Mouse (Mus musculus) heart, postnatal 36 days (tissue): ENCODE data around the gene Surf6. TPM values are rescaled to one million over a fixed set of nuclear protein-coding genes. Genes with fewer than 3 reads are reported as not detected.
A peak's percentile ranks its signal among the peaks of the same experiment; 100 is the strongest.
"Not testable (repeated sequence)": the region's sequence is repeated elsewhere in the genome, so short reads cannot be mapped to it uniquely, and the experiment has no call there.

ENCODE experiments used
- DNase-seq, 2 experiments: peaks; one replicate each; pipeline ENCODE4 v3.0.0; 2021 to 2022
- intact Hi-C: fragments of 180-260 bp; cut with DNase I; formaldehyde crosslinking; loops from one replicate; pipeline ENCODE4 v1.15.1; 2025
- total RNA-seq, 2 experiments: library from RNA; stranded (reverse); gene quantifications; 2 replicates each; pipeline ENCODE4 v1.2.3; 2021

Gene Surf6
- total RNA-seq, 2 experiments from 2014 or later, result 11.7 to 12.8 TPM

GRCm38 (mm10) chr2:26914148-26914941 is 11.7 kb upstream of the Surf6 start:
- DNase-seq, result no peak
- intact Hi-C loops, result loop anchor here (10.0 kb wide), 1 partner anchor 1670 kb away; the partner anchor contains the start of gene Gtf3c5

DNA sequence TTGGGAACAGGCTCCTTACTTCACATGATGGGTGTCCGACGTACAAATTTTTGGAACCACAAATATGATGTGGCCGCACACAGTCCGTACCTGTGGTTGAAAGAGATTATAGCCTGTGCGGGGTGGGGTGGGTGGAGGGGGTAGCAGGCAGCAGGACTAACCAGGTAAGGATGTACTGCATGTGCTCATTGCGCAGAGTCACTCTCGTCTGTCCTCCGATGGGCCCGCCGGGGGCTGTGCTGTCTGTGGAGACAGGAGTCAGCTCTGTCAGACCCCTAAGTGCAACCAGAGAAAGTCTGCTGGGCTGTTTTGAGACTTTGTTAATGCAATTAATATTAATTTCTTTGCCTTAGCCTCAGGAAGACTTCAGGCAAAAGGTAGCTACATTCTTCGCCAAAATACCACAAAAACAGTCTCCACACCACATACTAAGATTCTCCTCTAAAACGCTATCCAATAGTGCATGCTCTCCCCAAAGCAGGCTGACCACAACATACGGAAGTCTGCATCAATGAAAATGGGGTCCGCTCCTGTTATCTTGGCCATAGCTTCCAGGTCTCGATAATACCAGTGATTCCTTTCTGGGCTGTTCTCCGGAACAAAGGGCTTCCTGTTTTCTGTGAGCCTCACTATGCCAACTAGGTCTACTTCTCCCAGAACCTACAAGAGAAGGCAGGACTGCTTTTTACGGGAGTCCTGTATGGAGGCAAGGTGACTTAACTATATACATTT is 10.9 kb upstream of the Surf6 start:
- peak in 1 of 2 experiments; percentile 1 for DNase-seq
- intact Hi-C loops, result loop anchor here (10.0 kb wide), 1 partner anchor 1671 kb away; the partner anchor contains the start of gene Gtf3c5

- intact Hi-C loops, result loop anchor here (10.0 kb wide), 1 partner anchor 1672 kb away; the partner anchor contains the start of gene Gtf3c5
- DNase-seq, result peak in 1 of 2 experiments; percentile 1
Measured at GRCm38 (mm10) chr2:26912253-26912770, 9.6 kb upstream of the Surf6 start.

GRCm38 (mm10) chr2:26910994-26911765 is 8.5 kb upstream of the Surf6 start:
- intact Hi-C loops, result loop anchor here (10.0 kb wide), 1 partner anchor 1674 kb away; the partner anchor contains the start of gene Gtf3c5
- DNase-seq, result no peak

- peak; percentile 100 for DNase-seq
- intact Hi-C loops, result loop anchor here (10.0 kb wide), 1 partner anchor 1674 kb away; the partner anchor contains the start of gene Gtf3c5
Measured at GRCm38 (mm10) chr2:26910124-26910993, 7.7 kb upstream of the Surf6 start, which contains the start of the genes Med22 and Rpl7a. Gene Med22 (minus strand): TSS chr2:26910677. Gene Rpl7a (plus strand): TSS chr2:26910764.

- no peak for DNase-seq
- intact Hi-C loops, result loop anchor here (10.0 kb wide), 1 partner anchor 535 kb away; the partner anchor contains the start of gene Brd3os
Measured at GRCm38 (mm10) chr2:26909387-26909784, 6.7 kb upstream of the Surf6 start.

- intact Hi-C loops, result loop anchor here (10.0 kb wide), 1 partner anchor 536 kb away; the partner anchor contains the start of gene Brd3os
- DNase-seq, result no peak
Measured at GRCm38 (mm10) chr2:26908710-26909386, 6.2 kb upstream of the Surf6 start.

DNA sequence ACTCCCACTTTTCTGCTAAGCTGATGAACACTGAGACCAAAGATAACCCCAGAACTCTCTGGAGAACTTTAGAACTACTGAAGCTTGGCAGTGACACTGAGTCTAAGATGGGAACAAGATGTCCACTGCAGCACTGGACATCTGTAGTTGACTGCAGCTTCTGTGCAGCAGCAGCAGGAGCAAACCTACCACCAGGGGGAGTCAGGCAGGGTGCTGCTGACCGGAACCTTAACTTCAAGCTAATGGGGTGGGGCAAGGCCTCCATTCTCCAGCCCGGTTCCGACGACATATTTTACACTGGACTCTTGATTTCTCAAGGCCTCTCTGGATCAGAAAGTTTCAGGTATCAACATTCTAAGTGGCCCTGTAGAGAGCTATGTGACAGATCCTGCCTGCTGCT is 4.4 kb upstream of the Surf6 start:
- no peak for DNase-seq
- intact Hi-C loops, result loop anchor here (10.0 kb wide), 1 partner anchor 538 kb away; the partner anchor contains the start of gene Brd3os

GRCm38 (mm10) chr2:26906431-26906830 is 3.8 kb upstream of the Surf6 start:
- intact Hi-C loops, result loop anchor here (10.0 kb wide), 1 partner anchor 538 kb away; the partner anchor contains the start of gene Brd3os

DNA sequence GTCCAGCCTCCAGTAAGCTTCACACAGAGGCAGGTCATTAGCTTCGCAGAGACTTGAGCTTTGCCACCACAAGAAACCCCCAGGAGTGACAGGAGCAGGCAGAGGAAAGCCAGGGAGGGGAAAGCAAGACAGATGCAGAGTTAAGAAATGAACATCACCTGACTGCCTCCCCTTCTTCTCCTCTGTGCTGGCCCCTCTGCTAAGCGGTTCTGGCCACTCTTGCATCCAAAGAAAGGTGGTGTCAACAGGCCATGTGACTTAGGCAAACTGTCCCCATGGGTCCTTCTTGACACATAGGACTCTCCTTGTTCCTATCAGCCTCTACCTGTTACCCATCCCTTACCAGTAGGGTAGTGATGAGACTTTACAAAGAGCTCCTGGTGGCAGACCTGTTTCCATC is 3.3 kb upstream of the Surf6 start:
- intact Hi-C loops, result loop anchor here (10.0 kb wide), 1 partner anchor 539 kb away; the partner anchor contains the start of gene Brd3os
- no peak for DNase-seq

More at GRCm38 (mm10) chr2:26906431-26906830, 3.8 kb upstream of the Surf6 start:
- DNase-seq, result no peak

- DNase-seq, result no peak
- intact Hi-C loops, result loop anchor here (2.0 to 10.0 kb wide), 4 partner anchors 61 to 1401 kb away; partner anchors contain the start of genes Brd3os, C8g, Fbxw5 and Rexo4
Measured at GRCm38 (mm10) chr2:26903311-26903710, 632 bp upstream of the Surf6 start.

DNA sequence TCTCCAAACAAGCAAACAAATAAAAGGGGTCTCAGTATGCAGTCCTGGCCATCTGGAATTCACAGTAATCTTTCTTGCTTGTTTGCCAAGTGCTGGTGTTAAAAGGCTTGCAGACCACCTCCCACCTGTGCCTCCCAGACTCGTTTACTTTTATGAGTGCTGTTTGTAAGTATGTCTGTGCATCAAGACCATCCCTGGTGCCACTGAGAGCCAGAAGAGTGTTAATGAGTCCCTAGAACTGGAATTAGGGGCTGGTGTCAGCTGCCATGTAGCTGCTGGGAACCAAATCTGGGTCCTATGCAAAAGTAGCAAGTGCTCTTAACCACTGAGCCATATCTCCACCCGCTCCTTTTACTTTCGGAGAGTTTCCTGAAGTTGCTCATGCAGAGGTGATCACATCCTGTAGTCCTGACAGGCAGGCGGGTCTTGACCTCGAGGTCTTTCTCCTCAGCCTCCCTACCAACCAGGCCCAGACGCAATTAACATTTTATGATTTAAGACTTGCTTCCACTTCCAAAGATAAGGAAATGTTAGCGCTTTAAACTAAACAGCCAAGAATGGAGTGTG is 762 bp downstream of the Surf6 start:
- intact Hi-C loops, result loop anchor here (2.0 to 10.0 kb wide), 4 partner anchors 63 to 1400 kb away; partner anchors contain the start of genes Brd3os, C8g, Fbxw5 and Rexo4
- DNase-seq, result no peak

GRCm38 (mm10) chr2:26900731-26901130 is 1.9 kb downstream of the Surf6 start:
- no peak for DNase-seq
- intact Hi-C loops, result loop anchor here (5.0 to 10.0 kb wide), 3 partner anchors 258 to 1398 kb away; partner anchors contain the start of genes Brd3os, C8g and Fbxw5

GRCm38 (mm10) chr2:26895898-26896297 is 6.8 kb downstream of the Surf6 start:
- no peak for DNase-seq
- intact Hi-C loops, result no loop called here

- intact Hi-C loops, DNase-seq: not testable (repeated sequence)
Measured at GRCm38 (mm10) chr2:26886170-26886569, 16.5 kb downstream of the Surf6 start.

DNA sequence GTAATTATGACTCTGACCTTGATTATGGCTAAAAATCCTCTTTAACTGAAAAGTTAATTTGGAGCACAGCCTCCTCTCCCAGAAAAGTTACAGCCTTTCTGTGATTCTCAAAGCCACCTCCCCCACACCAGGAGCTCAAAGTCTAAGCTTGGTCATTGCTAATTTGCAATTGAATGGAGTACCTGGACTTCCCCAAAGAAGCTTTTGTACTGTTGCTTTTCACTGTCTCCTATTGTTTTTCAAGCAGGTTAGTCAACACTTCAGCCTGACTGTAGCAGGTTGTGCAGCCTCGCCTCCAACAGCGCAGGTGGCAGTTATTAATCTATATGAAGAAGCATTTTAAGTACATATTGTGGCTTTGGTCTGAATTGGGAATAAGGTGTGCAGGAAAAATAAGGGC is 17.1 kb downstream of the Surf6 start:
- intact Hi-C loops, DNase-seq: not testable (repeated sequence)

DNA sequence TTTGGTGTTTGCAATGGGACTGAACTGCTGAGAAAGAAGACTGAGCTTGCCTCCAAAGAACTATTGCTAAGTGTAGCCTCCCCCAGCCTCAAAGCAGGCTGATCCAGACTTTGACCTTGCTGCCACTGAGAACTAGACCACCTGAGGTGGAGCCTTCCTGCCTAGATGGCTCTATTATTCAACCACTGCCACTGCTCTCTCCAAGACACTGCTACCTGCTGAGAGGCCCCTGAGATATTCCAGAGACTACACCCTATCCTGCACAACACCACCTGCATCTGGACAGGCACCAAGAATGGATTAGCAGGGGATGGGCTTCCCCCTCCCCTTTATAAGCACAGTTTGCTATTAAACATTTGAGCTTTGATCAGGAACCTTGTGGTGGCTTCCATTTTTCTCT is 24.1 kb downstream of the Surf6 start:
- no peak for DNase-seq
- intact Hi-C loops, result no loop called here
